Mouse (Mus musculus) forebrain, embryonic 15.5 days (tissue): ENCODE measurements around the gene Iqcb1. TPM values are rescaled to one million over a fixed set of nuclear protein-coding genes. Genes with fewer than 3 reads are reported as not detected.

Source experiments
- ATAC-seq: fragments of 200-750 bp; cut with Nextera tagmentation; replicated peaks from 2 replicates; pipeline ENCODE4 v1.8.0; 2017; ENCODE audit warnings: mild to moderate bottlenecking, moderate TSS enrichment, moderate library complexity
- H3K27ac ChIP-seq: fragments of 300-500 bp; sonication (generic); replicated peaks from 2 replicates; pipeline ENCODE4 v1.5.1; 2015; ENCODE audit warnings: mild to moderate bottlenecking, inconsistent platforms
- H3K27me3 ChIP-seq: fragments of 300-500 bp; sonication (generic); 2 replicates; pipeline ENCODE4 v1.6.1; 2015; ENCODE audit warnings: inconsistent platforms
- H3K36me3 ChIP-seq: fragments of 300-500 bp; sonication (generic); 2 replicates; pipeline ENCODE4 v1.6.1; 2015; ENCODE audit warnings: mild to moderate bottlenecking, inconsistent platforms
- H3K4me1 ChIP-seq: fragments of 300-500 bp; sonication (generic); 2 replicates; pipeline ENCODE4 v1.6.1; 2015; ENCODE audit warnings: inconsistent platforms
- H3K4me2 ChIP-seq: fragments of 300-500 bp; sonication (generic); replicated peaks from 2 replicates; pipeline ENCODE4 v1.6.1; 2015; ENCODE audit warnings: mild to moderate bottlenecking, inconsistent platforms
- H3K4me3 ChIP-seq: fragments of 300-500 bp; sonication (generic); 2 replicates; pipeline ENCODE4 v1.5.1; 2015; ENCODE audit warnings: mild to moderate bottlenecking, inconsistent platforms
- H3K9ac ChIP-seq: fragments of 300-500 bp; sonication (generic); replicated peaks from 2 replicates; pipeline ENCODE4 v1.6.1; 2015; ENCODE audit warnings: mild to moderate bottlenecking, inconsistent platforms
- H3K9me3 ChIP-seq: fragments of 300-500 bp; sonication (generic); 2 replicates; pipeline ENCODE4 v1.6.1; 2016; ENCODE audit warnings: inconsistent platforms
- WGBS: fragments of 180-500 bp; shearing (Covaris S2); methylation state at CpG from one replicate; pipeline ENCODE4 v1.1.7; 2015; ENCODE audit warnings: mixed read lengths; 5-methylcytosine and 5-hydroxymethylcytosine counted together
- microRNA-seq: library from miRNA; unstranded; fragments of <30 nt; microRNA quantifications from one replicate; pipeline ENCODE4, GENCODE M21; 2016
- polyA plus RNA-seq: library from polyadenylated mRNA; unstranded; fragments of >200 nt; fragmentation: Nextera tagmentation; extraction: Ambion mirVana; gene quantifications from 2 replicates; pipeline ENCODE4 v1.2.1, GENCODE M21; 2015

The Iqcb1 gene
- polyA plus RNA-seq, 1 experiment from 2014 or later: 59.1 TPM

DNA sequence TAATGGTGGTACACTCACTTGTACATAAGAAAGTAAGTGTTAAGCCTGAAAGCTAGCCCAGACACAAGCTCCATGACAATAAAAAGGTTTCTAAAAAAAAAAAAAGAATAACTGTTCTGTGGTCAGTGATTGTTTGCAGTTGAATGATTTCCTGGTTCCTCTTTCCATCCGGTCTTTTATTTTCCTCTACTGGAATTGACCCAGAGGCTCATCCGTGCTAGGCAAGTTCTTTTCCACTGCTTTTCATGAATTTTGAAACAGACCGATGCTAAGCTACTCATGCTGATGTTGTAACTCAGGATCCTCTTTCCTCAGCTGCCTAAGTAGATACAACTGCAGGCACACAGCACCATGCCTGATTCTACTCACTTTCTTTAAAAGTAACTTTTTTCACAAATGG lies 92.2 kb downstream of the Iqcb1 start:
- H3K9me3 ChIP-seq: no peaks in the 10 kb centered on the region
- H3K9ac ChIP-seq: no peak overlapping the region
- H3K36me3 ChIP-seq: peaks cover 57% of the 10 kb centered on the region
- H3K4me3 ChIP-seq: no peak overlapping the region
- H3K4me2 ChIP-seq: no peak overlapping the region
- H3K4me1 ChIP-seq: no peaks in the 10 kb centered on the region
- no peaks in the 10 kb centered on the region for H3K27me3 ChIP-seq
- 83% methylated on average over 3 of the region's 3 CpGs for WGBS
- no peak for ATAC-seq
- no peak overlapping the region for H3K27ac ChIP-seq

GRCm38 (mm10) chr16:36921067-36921613 lies 93.0 kb downstream of the Iqcb1 start:
- no peaks in the 10 kb centered on the region for H3K9me3 ChIP-seq
- H3K4me1 ChIP-seq: no peaks in the 10 kb centered on the region
- no peaks in the 10 kb centered on the region for H3K27me3 ChIP-seq
- ATAC-seq: no peak
- no peak overlapping the region for H3K4me3 ChIP-seq
- peaks cover 57% of the 10 kb centered on the region for H3K36me3 ChIP-seq
- no peak overlapping the region for H3K27ac ChIP-seq
- no peak overlapping the region for H3K9ac ChIP-seq
- 93% methylated on average over 8 of the region's 8 CpGs for WGBS
- H3K4me2 ChIP-seq: no peak overlapping the region

DNA sequence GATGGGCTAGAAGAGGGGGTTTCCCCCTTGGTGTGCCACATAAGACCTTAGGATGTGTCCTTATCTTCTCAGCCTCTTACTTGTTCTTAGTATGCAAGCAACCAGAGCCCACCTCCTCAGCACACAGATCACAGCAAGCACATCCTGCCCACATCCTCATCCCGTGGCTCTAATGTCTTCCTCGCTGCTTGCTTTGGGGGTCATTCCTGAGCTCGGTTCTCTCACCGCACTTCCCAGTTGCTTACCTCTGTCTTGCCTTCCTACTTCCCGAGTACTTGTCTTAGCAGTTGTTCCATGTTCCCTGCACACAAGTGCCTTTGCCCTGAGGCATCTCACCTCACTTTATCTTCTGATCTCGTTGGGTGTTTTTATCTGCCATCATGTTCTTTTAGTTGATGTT lies 93.8 kb downstream of the Iqcb1 start:
- Histone ChIP-seq H3K9ac (no peak overlapping the region), H3K4me3 (no peak overlapping the region), H3K36me3 (peaks cover 59% of the 10 kb centered on the region), H3K4me1 (no peaks in the 10 kb centered on the region), H3K27ac (no peak overlapping the region), H3K27me3 (no peaks in the 10 kb centered on the region), H3K9me3 (no peaks in the 10 kb centered on the region), H3K4me2 (no peak overlapping the region)
- no peak for ATAC-seq
- 87% methylated on average over 6 of the region's 6 CpGs for WGBS

Small RNA genes lying within 50 kb of the gene (microRNA-seq; reads per million reads assigned to microRNA genes)
- gene Gm22617: not detected

Other genes with a start within 250 kb of the Iqcb1 start
- 1.1 and 1.6 TPM in 2 replicates for gene Cd86, start 162.3 kb upstream of the Iqcb1 start, polyA plus RNA-seq
- gene Ildr1, start 134.4 kb upstream of the Iqcb1 start, polyA plus RNA-seq: 0.06 and 0.17 TPM in 2 replicates
- 13.2 and 13.9 TPM in 2 replicates for gene Slc15a2, start 43.4 kb upstream of the Iqcb1 start, polyA plus RNA-seq
- gene Eaf2, start 46.6 kb downstream of the Iqcb1 start, polyA plus RNA-seq: 0.84 and 0.91 TPM in 2 replicates
- gene Golgb1, start 46.8 kb downstream of the Iqcb1 start, polyA plus RNA-seq: 91.9 and 92.1 TPM in 2 replicates
- 2.1 and 2.3 TPM in 2 replicates for gene Hcls1, start 106.6 kb downstream of the Iqcb1 start, polyA plus RNA-seq
- not detected in 2 replicates for gene Fbxo40, start 162.1 kb downstream of the Iqcb1 start, polyA plus RNA-seq
- 5.0 and 5.6 TPM in 2 replicates for gene Polq, start 183.4 kb downstream of the Iqcb1 start, polyA plus RNA-seq